Mouse (Mus musculus) adrenal gland, adult 2 months (tissue): ENCODE data around the gene Zbtb26. TPM values are rescaled to one million over a fixed set of nuclear protein-coding genes. Genes with fewer than 3 reads are reported as not detected.

Experiments
- polyA plus RNA-seq: library from polyadenylated mRNA; depleted of rRNA; stranded (reverse); fragments of >200 nt; gene quantifications from 2 replicates; pipeline ENCODE4 v1.2.3, GENCODE M21; 2012; rRNA removed
- total RNA-seq, 2 experiments: library from RNA; stranded (reverse); gene quantifications; 2 replicates each; pipeline ENCODE4 v1.2.3; 2021

The Zbtb26 gene
- total and polyA plus RNA-seq, 3 experiments, result 0.63 to 9.7 (median 7.3) TPM

Other genes with a start within 250 kb of the Zbtb26 start
- gene Olfr366, start 231.6 kb downstream of the Zbtb26 start, total RNA-seq, result not detected
- not detected in 2 replicates for gene Olfr366, start 231.6 kb downstream of the Zbtb26 start, polyA plus RNA-seq
- gene Olfr368, start 116.6 kb downstream of the Zbtb26 start, total RNA-seq, result not detected
- gene Olfr368, start 116.6 kb downstream of the Zbtb26 start, polyA plus RNA-seq, result not detected in 2 replicates
- gene Pdcl, start 83.8 kb downstream of the Zbtb26 start, total RNA-seq, result 10 to 100 TPM; 44.3 to 47.1 TPM
- 3.4 and 4.1 TPM in 2 replicates for gene Pdcl, start 83.8 kb downstream of the Zbtb26 start, polyA plus RNA-seq
- 10 to 100 TPM; 39.2 to 40.2 TPM for gene Rc3h2, start 20.2 kb downstream of the Zbtb26 start, total RNA-seq
- 2.0 and 3.1 TPM in 2 replicates for gene Rc3h2, start 20.2 kb downstream of the Zbtb26 start, polyA plus RNA-seq
- 10 to 100 TPM; 14.3 to 15.3 TPM for gene Zbtb6, start within 50 bp of the Zbtb26 start, total RNA-seq
- gene Zbtb6, start within 50 bp of the Zbtb26 start, polyA plus RNA-seq, result 0.64 and 1.00 TPM in 2 replicates
- gene Rabgap1, start 144 bp upstream of the Zbtb26 start, total RNA-seq, result 10 to 100 TPM; 51.9 to 56.8 TPM
- gene Rabgap1, start 144 bp upstream of the Zbtb26 start, polyA plus RNA-seq, result 4.6 and 6.4 TPM in 2 replicates
- under 1 TPM; 0.73 to 0.98 TPM for gene Gpr21, start 73.2 kb upstream of the Zbtb26 start, total RNA-seq
- gene Gpr21, start 73.2 kb upstream of the Zbtb26 start, polyA plus RNA-seq, result 0.04 TPM in 2 replicates